Mouse (Mus musculus): ENCODE results near the gene Plxnd1. TPM values are rescaled to one million over a fixed set of nuclear protein-coding genes. Genes with fewer than 3 reads are reported as not detected.

Plxnd1 gene
- polyA plus RNA-seq, 1 experiment from 2014 or later = 17.5 TPM

- ATAC-seq (ENCODE audit: low FRiP score) = no peak
These were observed 37.1 kb downstream of the Plxnd1 start for GRCm38 (mm10) chr6:115957681-115958080.

GRCm38 (mm10) chr6:115956922-115957601 is 37.7 kb downstream of the Plxnd1 start:
- Histone ChIP-seq H3K9ac (ENCODE audit: low read length) (no peak overlapping the region), H3K36me3 (ENCODE audit: control insufficient read depth, insufficient read depth, low read length) (no peaks in the 10 kb centered on the region), H3K27ac (ENCODE audit: low read depth, low read length) (no peak overlapping the region), H3K4me1 (ENCODE audit: control insufficient read depth, insufficient read depth, low read length) (peaks cover 6% of the 10 kb centered on the region), H3K4me3 (ENCODE audit: low read depth, low read length) (no peak overlapping the region), H3K4me2 (no peak overlapping the region), H3K27me3 (ENCODE audit: control insufficient read depth, insufficient read depth, low read length) (no peaks in the 10 kb centered on the region), H3K9me3 (ENCODE audit: control insufficient read depth, low read length) (no peaks in the 10 kb centered on the region)
- ATAC-seq (ENCODE audit: low FRiP score) = peak; percentile 29; the same call in 1 of the 2 replicates
- WGBS = 54% methylated on average over 16 of the region's 16 CpGs
- DNase-seq (ENCODE audit: low spot score, missing footprints) = peak; percentile 85

More at GRCm38 (mm10) chr6:115957681-115958080, 37.1 kb downstream of the Plxnd1 start:
- WGBS = 52% methylated on average over 6 of the region's 6 CpGs
- H3K9me3 ChIP-seq (ENCODE audit: control insufficient read depth, low read length) = no peaks in the 10 kb centered on the region
- no peak overlapping the region for H3K9ac ChIP-seq (ENCODE audit: low read length)
- H3K27ac ChIP-seq (ENCODE audit: low read depth, low read length) = no peak overlapping the region
- H3K27me3 ChIP-seq (ENCODE audit: control insufficient read depth, insufficient read depth, low read length) = no peaks in the 10 kb centered on the region
- no peaks in the 10 kb centered on the region for H3K36me3 ChIP-seq (ENCODE audit: control insufficient read depth, insufficient read depth, low read length)
- DNase-seq (ENCODE audit: low spot score, missing footprints) = no peak
- peaks cover 6% of the 10 kb centered on the region for H3K4me1 ChIP-seq (ENCODE audit: control insufficient read depth, insufficient read depth, low read length)
- H3K4me3 ChIP-seq (ENCODE audit: low read depth, low read length) = no peak overlapping the region
- no peak overlapping the region for H3K4me2 ChIP-seq

- ATAC-seq (ENCODE audit: low FRiP score) (no peak), DNase-seq (ENCODE audit: low spot score, missing footprints) (no peak)
- no peak overlapping the region for H3K27ac ChIP-seq (ENCODE audit: low read depth, low read length)
- H3K9ac ChIP-seq (ENCODE audit: low read length) = no peak overlapping the region
- WGBS = 89% methylated on average over 13 of the region's 13 CpGs
- H3K9me3 ChIP-seq (ENCODE audit: control insufficient read depth, low read length) = no peaks in the 10 kb centered on the region
- H3K4me3 ChIP-seq (ENCODE audit: low read depth, low read length) = no peak overlapping the region
- peaks cover 6% of the 10 kb centered on the region for H3K4me1 ChIP-seq (ENCODE audit: control insufficient read depth, insufficient read depth, low read length)
- no peaks in the 10 kb centered on the region for H3K27me3 ChIP-seq (ENCODE audit: control insufficient read depth, insufficient read depth, low read length)
- no peaks in the 10 kb centered on the region for H3K36me3 ChIP-seq (ENCODE audit: control insufficient read depth, insufficient read depth, low read length)
- H3K4me2 ChIP-seq = no peak overlapping the region
These were observed 38.3 kb downstream of the Plxnd1 start for GRCm38 (mm10) chr6:115956418-115956921.

GRCm38 (mm10) chr6:115955664-115956063 is 39.1 kb downstream of the Plxnd1 start:
- Histone ChIP-seq H3K36me3 (ENCODE audit: control insufficient read depth, insufficient read depth, low read length) (no peaks in the 10 kb centered on the region), H3K27ac (ENCODE audit: low read depth, low read length) (no peak overlapping the region), H3K4me1 (ENCODE audit: control insufficient read depth, insufficient read depth, low read length) (peaks cover 6% of the 10 kb centered on the region), H3K9me3 (ENCODE audit: control insufficient read depth, low read length) (no peaks in the 10 kb centered on the region), H3K4me2 (no peak overlapping the region), H3K4me3 (ENCODE audit: low read depth, low read length) (no peak overlapping the region), H3K9ac (ENCODE audit: low read length) (no peak overlapping the region), H3K27me3 (ENCODE audit: control insufficient read depth, insufficient read depth, low read length) (no peaks in the 10 kb centered on the region)
- ATAC-seq (ENCODE audit: low FRiP score) (no peak), DNase-seq (ENCODE audit: low spot score, missing footprints) (no peak)
- 87% methylated on average over 11 of the region's 11 CpGs for WGBS

- no peaks in the 10 kb centered on the region for H3K9me3 ChIP-seq (ENCODE audit: control insufficient read depth, low read length)
- H3K36me3 ChIP-seq (ENCODE audit: control insufficient read depth, insufficient read depth, low read length) = no peaks in the 10 kb centered on the region
- H3K9ac ChIP-seq (ENCODE audit: low read length) = no peak overlapping the region
- ATAC-seq (ENCODE audit: low FRiP score) = no peak
- no peak overlapping the region for H3K27ac ChIP-seq (ENCODE audit: low read depth, low read length)
- DNase-seq (ENCODE audit: low spot score, missing footprints) = no peak
- H3K4me1 ChIP-seq (ENCODE audit: control insufficient read depth, insufficient read depth, low read length) = peaks cover 6% of the 10 kb centered on the region
- H3K4me2 ChIP-seq = no peak overlapping the region
- no peak overlapping the region for H3K4me3 ChIP-seq (ENCODE audit: low read depth, low read length)
- WGBS = 84% methylated on average over 4 of the region's 4 CpGs
- H3K27me3 ChIP-seq (ENCODE audit: control insufficient read depth, insufficient read depth, low read length) = no peaks in the 10 kb centered on the region
These were observed 39.6 kb downstream of the Plxnd1 start for GRCm38 (mm10) chr6:115955169-115955568.

- H3K36me3 ChIP-seq (ENCODE audit: control insufficient read depth, insufficient read depth, low read length) = no peaks in the 10 kb centered on the region
- no peak for ATAC-seq (ENCODE audit: low FRiP score)
- H3K4me3 ChIP-seq (ENCODE audit: low read depth, low read length) = no peak overlapping the region
- H3K4me2 ChIP-seq = no peak overlapping the region
- H3K27me3 ChIP-seq (ENCODE audit: control insufficient read depth, insufficient read depth, low read length) = no peaks in the 10 kb centered on the region
- no peaks in the 10 kb centered on the region for H3K9me3 ChIP-seq (ENCODE audit: control insufficient read depth, low read length)
- no peak overlapping the region for H3K9ac ChIP-seq (ENCODE audit: low read length)
- peaks cover 6% of the 10 kb centered on the region for H3K4me1 ChIP-seq (ENCODE audit: control insufficient read depth, insufficient read depth, low read length)
- no peak overlapping the region for H3K27ac ChIP-seq (ENCODE audit: low read depth, low read length)
- 80% methylated on average over 9 of the region's 9 CpGs for WGBS
- DNase-seq (ENCODE audit: low spot score, missing footprints) = no peak
These were observed 40.2 kb downstream of the Plxnd1 start for GRCm38 (mm10) chr6:115954506-115955074.

- no peak overlapping the region for H3K9ac ChIP-seq (ENCODE audit: low read length)
- no peak overlapping the region for H3K4me2 ChIP-seq
- DNase-seq (ENCODE audit: low spot score, missing footprints) (no peak), ATAC-seq (ENCODE audit: low FRiP score) (no peak)
- no peak overlapping the region for H3K4me3 ChIP-seq (ENCODE audit: low read depth, low read length)
- H3K4me1 ChIP-seq (ENCODE audit: control insufficient read depth, insufficient read depth, low read length) = no peaks in the 10 kb centered on the region; the same call in 1 of the 2 replicates
- WGBS = 69% methylated on average over 6 of the region's 6 CpGs
- no peaks in the 10 kb centered on the region for H3K27me3 ChIP-seq (ENCODE audit: control insufficient read depth, insufficient read depth, low read length)
- no peaks in the 10 kb centered on the region for H3K36me3 ChIP-seq (ENCODE audit: control insufficient read depth, insufficient read depth, low read length)
- H3K27ac ChIP-seq (ENCODE audit: low read depth, low read length) = no peak overlapping the region
- H3K9me3 ChIP-seq (ENCODE audit: control insufficient read depth, low read length) = no peaks in the 10 kb centered on the region
These were observed 48.4 kb downstream of the Plxnd1 start for GRCm38 (mm10) chr6:115946389-115946788.

GRCm38 (mm10) chr6:115945633-115946032 is 49.2 kb downstream of the Plxnd1 start:
- H3K4me3 ChIP-seq (ENCODE audit: low read depth, low read length) = no peak overlapping the region
- 85% methylated on average over 8 of the region's 8 CpGs for WGBS
- ATAC-seq (ENCODE audit: low FRiP score) = no peak
- no peak overlapping the region for H3K9ac ChIP-seq (ENCODE audit: low read length)
- no peaks in the 10 kb centered on the region for H3K9me3 ChIP-seq (ENCODE audit: control insufficient read depth, low read length)
- no peak for DNase-seq (ENCODE audit: low spot score, missing footprints)
- peaks cover 5% of the 10 kb centered on the region; the same call in 1 of the 2 replicates for H3K4me1 ChIP-seq (ENCODE audit: control insufficient read depth, insufficient read depth, low read length)
- no peaks in the 10 kb centered on the region for H3K27me3 ChIP-seq (ENCODE audit: control insufficient read depth, insufficient read depth, low read length)
- H3K36me3 ChIP-seq (ENCODE audit: control insufficient read depth, insufficient read depth, low read length) = no peaks in the 10 kb centered on the region
- no peak overlapping the region for H3K27ac ChIP-seq (ENCODE audit: low read depth, low read length)
- no peak overlapping the region for H3K4me2 ChIP-seq

GRCm38 (mm10) chr6:115944638-115945037 is 50.2 kb downstream of the Plxnd1 start, which contains the start of gene H1foo:
H1foo (plus strand) TSS chr6:115944938.
- ATAC-seq (ENCODE audit: low FRiP score) (no peak), DNase-seq (ENCODE audit: low spot score, missing footprints) (no peak)
- Histone ChIP-seq H3K4me2 (no peak within 1 kb of the TSS), H3K4me1 (ENCODE audit: control insufficient read depth, insufficient read depth, low read length) (peaks cover 5% of the 10 kb centered on the region; the same call in 1 of the 2 replicates), H3K4me3 (ENCODE audit: low read depth, low read length) (no peak within 1 kb of the TSS), H3K9ac (ENCODE audit: low read length) (no peak within 1 kb of the TSS), H3K27ac (ENCODE audit: low read depth, low read length) (no peak within 1 kb of the TSS), H3K27me3 (ENCODE audit: control insufficient read depth, insufficient read depth, low read length) (no peaks in the 10 kb centered on the region), H3K36me3 (ENCODE audit: control insufficient read depth, insufficient read depth, low read length) (no peaks in the 10 kb centered on the region), H3K9me3 (ENCODE audit: control insufficient read depth, low read length) (no peaks in the 10 kb centered on the region)
- 87% methylated on average over 5 of the region's 5 CpGs for WGBS
